Mouse (Mus musculus) heart, embryonic 12.5 days (tissue): ENCODE measurements around the gene Olfr263. TPM values are rescaled to one million over a fixed set of nuclear protein-coding genes. Genes with fewer than 3 reads are reported as not detected.

Experiments
- ATAC-seq: fragments of 200-750 bp; cut with Nextera tagmentation; 2 replicates; pipeline ENCODE4 v1.8.0; 2017; ENCODE audit warnings: moderate TSS enrichment, moderate library complexity; ENCODE audit not compliant: insufficient number of reproducible peaks, low FRiP score
- H3K27ac ChIP-seq: fragments of 300-500 bp; sonication (generic); 2 replicates; pipeline ENCODE4 v1.5.1; 2016; ENCODE audit warnings: mild to moderate bottlenecking, moderate library complexity; ENCODE audit not compliant: poor library complexity, severe bottlenecking
- H3K27me3 ChIP-seq: fragments of 300-500 bp; sonication (generic); replicated peaks from 2 replicates; pipeline ENCODE4 v1.6.1; 2016; ENCODE audit warnings: mild to moderate bottlenecking, moderate library complexity
- H3K36me3 ChIP-seq: fragments of 300-500 bp; sonication (generic); 2 replicates; pipeline ENCODE4 v1.6.1; 2016; ENCODE audit warnings: mild to moderate bottlenecking, moderate library complexity
- H3K4me1 ChIP-seq: fragments of 300-500 bp; sonication (generic); replicated peaks from 2 replicates; pipeline ENCODE4 v1.6.1; 2016; ENCODE audit warnings: mild to moderate bottlenecking
- H3K4me2 ChIP-seq: fragments of 300-500 bp; sonication (generic); 2 replicates; pipeline ENCODE4 v1.6.1; 2016; ENCODE audit warnings: mild to moderate bottlenecking, moderate library complexity
- H3K4me3 ChIP-seq: fragments of 300-500 bp; sonication (generic); 2 replicates; pipeline ENCODE4 v1.5.1; 2016; ENCODE audit warnings: mild to moderate bottlenecking
- H3K9ac ChIP-seq: fragments of 300-500 bp; sonication (generic); 2 replicates; pipeline ENCODE4 v1.6.1; 2016; ENCODE audit warnings: mild to moderate bottlenecking, moderate library complexity
- H3K9me3 ChIP-seq: fragments of 300-500 bp; sonication (generic); replicated peaks from 2 replicates; pipeline ENCODE4 v1.6.1; 2016; ENCODE audit warnings: mild to moderate bottlenecking, moderate library complexity
- WGBS: fragments of 180-500 bp; shearing (Covaris S2); methylation state at CpG from one replicate; pipeline ENCODE4 v1.1.7; 2016; 5-methylcytosine and 5-hydroxymethylcytosine counted together
- polyA plus RNA-seq: library from polyadenylated mRNA; unstranded; fragments of >200 nt; fragmentation: Nextera tagmentation; extraction: Ambion mirVana; gene quantifications from 2 replicates; pipeline ENCODE4 v1.2.1, GENCODE M21; 2016

Olfr263 gene
- polyA plus RNA-seq, 1 experiment from 2014 or later: not detected

DNA sequence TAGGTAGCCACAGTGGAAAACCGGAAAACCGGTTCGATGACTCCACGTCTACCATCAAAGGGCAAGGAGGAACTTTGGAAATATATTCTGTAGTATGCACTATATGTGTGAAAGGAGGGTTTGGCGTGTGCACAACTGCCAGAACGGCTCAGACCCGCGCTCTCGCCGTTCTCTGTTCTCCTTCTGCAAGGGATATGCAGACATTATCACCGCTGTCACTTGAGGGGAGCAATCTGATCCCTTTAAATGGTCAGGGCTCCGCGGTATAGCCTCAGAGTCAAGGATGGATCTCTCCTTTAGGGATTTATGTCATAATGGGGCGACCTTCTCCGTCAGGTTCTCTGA lies 30.0 kb downstream of the Olfr263 start:
- H3K4me2 ChIP-seq: peak overlapping the region; percentile 91
- peak overlapping the region; percentile 69 for H3K4me3 ChIP-seq
- no peaks in the 10 kb centered on the region for H3K9me3 ChIP-seq
- 0 out of 2 replicates have a peak, but pooled peaks cover 3% of the 10 kb centered on the region for H3K27me3 ChIP-seq
- peak overlapping the region; percentile 67 for H3K9ac ChIP-seq
- H3K4me1 ChIP-seq: peaks cover 9% of the 10 kb centered on the region; the same call in 1 of the 2 replicates
- 1% methylated on average over 15 of the region's 15 CpGs for WGBS
- H3K27ac ChIP-seq: peak overlapping the region; percentile 47; the same call in 1 of the 2 replicates
- no peak for ATAC-seq
- no peaks in the 10 kb centered on the region for H3K36me3 ChIP-seq

DNA sequence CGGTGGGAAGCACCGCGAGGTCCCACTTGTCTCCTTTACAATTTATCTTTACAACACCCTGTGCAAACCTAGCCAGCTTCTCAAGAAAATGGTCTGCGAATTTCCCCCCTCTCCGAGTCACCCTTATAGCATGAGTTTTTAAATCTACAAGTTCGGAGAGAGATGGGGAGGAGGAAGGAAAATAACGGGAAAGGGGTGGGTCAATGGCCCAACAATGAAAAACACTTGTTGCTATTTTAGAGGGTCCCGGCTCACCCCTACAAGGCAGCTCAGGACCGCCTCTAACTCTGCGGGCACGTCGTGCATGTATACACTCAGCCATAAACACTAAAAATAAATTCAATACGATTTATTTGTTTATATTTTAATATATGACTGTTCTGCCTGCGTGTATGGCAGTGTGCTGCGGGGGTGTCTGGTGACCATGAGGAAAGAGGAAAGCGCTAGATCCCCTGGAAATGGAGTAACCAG lies 30.6 kb downstream of the Olfr263 start:
- under 1% methylated on average over 16 of the region's 16 CpGs for WGBS
- Histone ChIP-seq H3K36me3 (no peaks in the 10 kb centered on the region), H3K27ac (no peak overlapping the region), H3K4me2 (peak overlapping the region; percentile 91), H3K9me3 (no peaks in the 10 kb centered on the region), H3K4me3 (peak overlapping the region; percentile 69), H3K27me3 (0 out of 2 replicates have a peak, but pooled peaks cover 3% of the 10 kb centered on the region), H3K9ac (peak overlapping the region; percentile 67), H3K4me1 (peaks cover 9% of the 10 kb centered on the region; the same call in 1 of the 2 replicates)
- 0 out of 2 replicates have a peak, but pooled peaks have one; percentile 20 for ATAC-seq

DNA sequence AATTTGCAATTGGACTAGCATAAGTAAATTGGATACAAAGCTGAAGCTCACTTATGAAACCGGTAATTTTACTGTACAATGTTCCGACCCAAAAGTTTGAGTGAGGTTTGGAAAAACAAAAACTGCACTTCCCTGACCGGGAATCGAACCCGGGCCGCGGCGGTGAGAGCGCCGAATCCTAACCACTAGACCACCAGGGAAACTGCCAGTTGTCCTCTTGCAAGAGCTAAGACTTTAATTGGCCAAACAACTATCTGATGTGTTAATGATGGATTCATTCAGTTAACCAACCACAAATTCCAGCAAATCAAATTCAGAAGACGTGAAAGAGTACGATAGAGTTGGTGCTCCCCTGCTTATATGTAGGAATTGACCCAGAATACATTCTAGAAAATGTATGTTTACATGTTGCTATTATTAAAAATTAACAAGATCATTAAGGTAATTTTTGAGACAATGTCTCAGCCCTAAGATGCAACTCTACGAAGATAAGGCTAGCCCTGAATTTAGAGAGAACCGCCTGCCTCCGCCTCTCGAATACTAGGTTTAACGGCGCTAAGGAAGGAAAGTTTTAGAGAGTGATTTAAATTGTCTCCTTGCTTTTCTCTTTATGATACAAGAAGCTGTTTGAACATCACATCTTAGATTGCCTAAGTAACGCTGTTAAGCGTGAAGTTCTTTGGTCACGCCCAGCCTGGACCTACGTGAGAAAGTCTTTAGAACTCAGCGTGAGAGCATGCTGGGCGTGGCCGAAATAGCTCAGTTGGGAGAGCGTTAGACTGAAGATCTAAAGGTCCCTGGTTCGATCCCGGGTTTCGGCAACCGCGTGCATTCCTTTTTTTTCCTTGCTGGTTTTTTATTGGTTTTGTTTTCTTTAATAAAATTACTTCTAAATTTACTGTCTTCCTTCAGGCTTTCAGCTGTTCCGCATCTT lies 31.5 kb downstream of the Olfr263 start:
- no peak overlapping the region for H3K27ac ChIP-seq
- WGBS: under 1% methylated on average over 32 of the region's 32 CpGs
- H3K36me3 ChIP-seq: no peaks in the 10 kb centered on the region
- H3K4me2 ChIP-seq: peak overlapping the region; percentile 91
- peaks cover 9% of the 10 kb centered on the region; the same call in 1 of the 2 replicates for H3K4me1 ChIP-seq
- ATAC-seq: peak; percentile 83
- 0 out of 2 replicates have a peak, but pooled peaks cover 3% of the 10 kb centered on the region for H3K27me3 ChIP-seq
- H3K4me3 ChIP-seq: peak overlapping the region; percentile 69
- no peak overlapping the region for H3K9ac ChIP-seq
- no peaks in the 10 kb centered on the region for H3K9me3 ChIP-seq

DNA sequence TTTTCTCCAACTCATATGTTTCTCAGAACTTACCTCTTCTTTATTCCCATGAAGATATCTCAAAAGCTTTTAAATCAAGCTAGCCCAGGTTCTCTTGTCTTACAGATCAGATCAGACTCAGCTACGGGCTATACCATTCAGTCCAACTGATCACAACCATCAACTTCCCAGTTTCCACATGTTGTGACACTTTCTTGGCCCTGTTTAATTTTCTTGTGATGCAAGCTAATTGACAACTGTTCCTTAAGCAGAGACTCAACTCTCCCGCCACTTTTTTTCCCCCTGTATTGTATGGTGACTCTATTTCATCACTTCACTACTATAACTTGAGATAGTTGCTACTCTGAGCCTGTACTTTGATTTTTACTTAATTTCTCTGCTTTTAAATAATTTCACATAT lies 32.2 kb downstream of the Olfr263 start:
- 47% methylated on average over 2 of the region's 2 CpGs for WGBS
- Histone ChIP-seq H3K4me2 (peak overlapping the region; percentile 91), H3K27me3 (0 out of 2 replicates have a peak, but pooled peaks cover 3% of the 10 kb centered on the region), H3K27ac (no peak overlapping the region), H3K4me1 (peaks cover 9% of the 10 kb centered on the region; the same call in 1 of the 2 replicates), H3K36me3 (no peaks in the 10 kb centered on the region), H3K9ac (no peak overlapping the region), H3K9me3 (no peaks in the 10 kb centered on the region), H3K4me3 (peak overlapping the region; percentile 69; the same call in 1 of the 2 replicates)
- no peak for ATAC-seq

DNA sequence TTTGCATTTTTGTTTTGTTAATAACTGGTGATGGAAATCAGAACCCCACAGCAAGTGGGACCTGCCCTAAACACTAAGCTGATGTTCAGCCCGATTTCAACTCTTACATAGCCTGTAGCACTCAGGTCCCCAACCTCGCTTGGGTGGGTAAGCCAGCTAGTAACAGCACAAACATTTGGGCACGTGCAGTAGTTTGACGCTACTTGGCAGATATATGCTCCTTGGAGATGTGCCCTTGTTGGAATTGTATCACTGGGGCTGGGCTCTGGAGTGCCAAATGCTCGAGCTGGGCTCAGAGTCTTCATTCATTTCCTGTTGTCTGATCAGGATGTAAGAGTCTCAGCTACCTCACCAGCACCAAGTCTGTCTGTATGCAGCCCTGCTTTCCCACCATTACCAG lies 33.2 kb downstream of the Olfr263 start:
- 55% methylated on average over 5 of the region's 5 CpGs for WGBS
- Histone ChIP-seq H3K9ac (no peak overlapping the region), H3K36me3 (no peaks in the 10 kb centered on the region), H3K4me3 (no peak overlapping the region), H3K27ac (no peak overlapping the region), H3K27me3 (no peaks in the 10 kb centered on the region), H3K9me3 (no peaks in the 10 kb centered on the region), H3K4me1 (peaks cover 9% of the 10 kb centered on the region; the same call in 1 of the 2 replicates), H3K4me2 (no peak overlapping the region)
- no peak for ATAC-seq

DNA sequence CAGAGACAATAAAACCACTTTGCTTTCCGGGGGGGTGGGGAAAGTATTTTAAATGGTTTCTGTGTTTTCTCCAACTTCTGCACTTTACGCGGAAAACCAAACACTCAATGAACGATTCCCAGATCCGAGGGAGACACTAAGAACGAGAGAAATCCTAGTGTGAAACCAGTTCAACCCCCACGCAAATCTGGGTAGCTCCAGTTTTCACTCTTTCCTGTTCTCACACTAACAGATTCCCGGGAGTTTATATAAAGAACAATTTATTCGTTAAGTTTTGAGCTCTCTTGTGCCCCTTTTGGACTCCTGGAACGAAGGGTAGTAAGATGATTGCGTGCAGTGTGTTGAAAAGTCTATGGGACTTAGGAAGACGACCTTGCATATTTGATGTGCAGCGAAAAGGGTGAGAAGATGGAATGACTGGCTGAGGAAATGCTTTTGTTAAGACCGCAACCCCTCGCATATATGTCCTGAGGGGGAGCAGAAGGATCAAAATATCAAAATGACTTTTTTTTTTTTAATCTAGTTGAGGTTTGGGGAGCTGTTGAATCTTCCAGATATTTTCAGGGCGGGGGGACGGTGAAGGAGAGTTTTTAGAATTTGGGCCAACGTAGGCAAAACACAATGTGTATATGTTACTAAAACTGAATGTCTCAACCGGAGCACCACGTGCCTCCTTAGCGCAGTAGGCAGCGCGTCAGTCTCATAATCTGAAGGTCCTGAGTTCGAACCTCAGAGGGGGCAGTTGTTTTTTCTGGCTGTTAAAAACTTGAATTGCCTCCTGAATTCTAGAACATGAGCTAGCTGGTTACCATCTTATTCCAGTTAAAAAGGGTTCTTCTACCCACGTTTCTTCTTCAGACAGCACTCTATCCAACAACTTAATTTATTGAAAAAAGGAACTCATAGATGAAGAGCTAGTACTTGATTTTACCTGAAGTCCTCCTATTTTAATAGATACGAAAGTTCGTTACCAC lies 37.8 kb downstream of the Olfr263 start:
- peak; percentile 58 for ATAC-seq
- H3K27me3 ChIP-seq: no peaks in the 10 kb centered on the region
- H3K36me3 ChIP-seq: no peaks in the 10 kb centered on the region
- peaks cover 8% of the 10 kb centered on the region; the same call in 1 of the 2 replicates for H3K4me1 ChIP-seq
- H3K27ac ChIP-seq: peak overlapping the region; percentile 23
- 2% methylated on average over 27 of the region's 27 CpGs for WGBS
- H3K9ac ChIP-seq: peak overlapping the region; percentile 54
- peak overlapping the region; percentile 73 for H3K4me2 ChIP-seq
- H3K9me3 ChIP-seq: no peaks in the 10 kb centered on the region
- peak overlapping the region; percentile 70 for H3K4me3 ChIP-seq

DNA sequence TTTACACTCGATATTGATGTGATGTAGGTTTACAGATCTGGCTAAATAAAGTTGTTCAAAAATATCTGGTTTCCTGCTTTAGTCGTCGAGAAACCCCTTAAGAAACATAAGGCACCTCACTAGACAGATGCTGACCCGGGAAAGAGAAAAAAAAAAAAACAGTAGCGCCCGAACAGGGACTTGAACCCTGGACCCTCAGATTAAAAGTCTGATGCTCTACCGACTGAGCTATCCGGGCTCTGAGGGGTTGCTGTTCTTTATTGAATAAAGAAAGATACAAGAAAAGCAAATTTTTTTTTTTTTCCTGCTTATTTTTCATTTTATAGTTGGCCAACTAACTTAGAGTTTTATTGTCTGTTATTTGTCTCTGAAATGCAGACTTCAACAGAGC lies 38.5 kb downstream of the Olfr263 start:
- peak overlapping the region; percentile 70 for H3K4me3 ChIP-seq
- WGBS: 1% methylated on average over 8 of the region's 8 CpGs
- no peak overlapping the region for H3K27ac ChIP-seq
- H3K4me1 ChIP-seq: peaks cover 8% of the 10 kb centered on the region; the same call in 1 of the 2 replicates
- H3K27me3 ChIP-seq: no peaks in the 10 kb centered on the region
- no peak overlapping the region; the same call in 1 of the 2 replicates for H3K9ac ChIP-seq
- no peaks in the 10 kb centered on the region for H3K9me3 ChIP-seq
- ATAC-seq: 0 out of 2 replicates have a peak, but pooled peaks have one; percentile 59
- H3K4me2 ChIP-seq: peak overlapping the region; percentile 93
- H3K36me3 ChIP-seq: no peaks in the 10 kb centered on the region

DNA sequence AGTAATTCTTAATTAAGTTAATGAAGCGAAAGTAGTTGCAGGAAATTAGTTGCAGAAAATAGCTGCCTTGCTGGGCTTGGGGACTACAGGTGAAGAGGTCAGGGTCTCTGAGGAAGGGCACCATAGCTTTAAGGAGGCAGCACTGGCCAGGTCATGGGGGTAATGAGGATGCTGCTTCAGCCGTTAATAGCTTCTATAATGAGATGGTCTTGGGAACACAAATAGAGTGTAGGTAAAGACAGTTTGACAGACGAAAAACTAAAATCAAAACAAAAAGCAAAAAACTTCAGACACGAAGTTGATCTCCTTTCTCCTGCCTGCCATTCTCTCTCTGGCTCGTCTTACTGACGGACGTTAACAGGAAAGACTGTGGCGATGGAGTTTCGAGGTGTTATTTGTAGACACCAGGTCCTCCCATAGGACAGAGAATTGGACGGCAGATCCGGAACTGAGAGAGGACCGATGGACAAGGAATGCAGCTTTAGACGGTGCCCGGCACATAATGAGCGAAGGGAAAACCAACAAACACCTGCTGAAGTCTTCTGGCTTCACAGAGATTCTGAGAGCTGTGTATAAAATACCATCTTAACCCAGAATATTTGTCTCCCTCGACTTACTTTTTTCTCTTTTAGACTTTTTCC lies 39.1 kb downstream of the Olfr263 start:
- no peak for ATAC-seq
- Histone ChIP-seq H3K9ac (peak overlapping the region; percentile 67), H3K27me3 (no peaks in the 10 kb centered on the region), H3K4me3 (peak overlapping the region; percentile 70), H3K9me3 (no peaks in the 10 kb centered on the region), H3K4me1 (peaks cover 8% of the 10 kb centered on the region; the same call in 1 of the 2 replicates), H3K4me2 (peak overlapping the region; percentile 93), H3K27ac (0 out of 2 replicates have a peak overlapping the region, but pooled peaks have one; percentile 9), H3K36me3 (no peaks in the 10 kb centered on the region)
- 1% methylated on average over 16 of the region's 16 CpGs for WGBS

DNA sequence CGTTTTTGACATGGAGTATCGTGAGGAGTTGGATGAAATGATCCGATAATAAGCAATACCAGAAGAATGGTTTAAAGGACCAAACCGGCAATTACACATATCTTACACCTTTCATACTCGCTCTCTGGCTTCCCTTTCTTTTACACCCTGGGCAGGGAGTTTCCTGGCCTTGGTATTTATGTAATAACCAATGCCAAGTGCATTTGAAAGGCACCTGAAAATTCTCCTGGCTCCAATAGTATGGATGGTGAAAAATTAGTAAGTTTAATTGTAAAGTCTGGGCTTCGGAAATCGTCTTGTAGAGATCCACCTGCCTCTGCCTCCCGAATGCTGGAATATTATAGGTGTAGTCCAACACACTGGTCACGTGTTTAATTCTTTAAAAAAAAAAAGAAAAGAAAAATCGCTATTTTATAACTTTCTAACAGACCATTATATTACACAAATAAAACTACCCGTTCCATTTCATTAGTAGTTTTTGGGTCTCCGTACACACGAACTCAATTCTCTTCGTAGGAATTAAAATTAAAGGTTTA lies 39.8 kb downstream of the Olfr263 start:
- H3K4me1 ChIP-seq: peaks cover 8% of the 10 kb centered on the region; the same call in 1 of the 2 replicates
- H3K27me3 ChIP-seq: no peaks in the 10 kb centered on the region
- H3K9ac ChIP-seq: peak overlapping the region; percentile 67; the same call in 1 of the 2 replicates
- H3K4me3 ChIP-seq: peak overlapping the region; percentile 70
- no peak overlapping the region for H3K27ac ChIP-seq
- H3K9me3 ChIP-seq: no peaks in the 10 kb centered on the region
- 3% methylated on average over 14 of the region's 14 CpGs for WGBS
- H3K4me2 ChIP-seq: peak overlapping the region; percentile 93
- H3K36me3 ChIP-seq: no peaks in the 10 kb centered on the region
- ATAC-seq: no peak
